Mouse (Mus musculus) G1E (cell line): Measurements from ENCODE around the gene Pi4ka. TPM values are rescaled to one million over a fixed set of nuclear protein-coding genes. Genes with fewer than 3 reads are reported as not detected.
A peak's percentile ranks its signal among the peaks of the same experiment; 100 is the strongest.

Experiments used
- ATAC-seq: 2 replicates; pipeline ENCODE4 v1.8.0; 2016; ENCODE audit warnings: mild to moderate bottlenecking; ENCODE audit not compliant: insufficient number of reproducible peaks, poor library complexity, low FRiP score, severe bottlenecking; ENCODE audit errors: extremely low read depth
- DNase-seq: peaks from one replicate; pipeline ENCODE4 v3.0.0; 2012; ENCODE audit warnings: low spot score
- H3K27me3 ChIP-seq: 2 replicates; pipeline ENCODE4 v1.6.1; 2012; ENCODE audit warnings: mild to moderate bottlenecking, low read length, inconsistent platforms; ENCODE audit not compliant: insufficient read depth
- H3K36me3 ChIP-seq: replicated peaks from 2 replicates; pipeline ENCODE3; 2012; ENCODE audit warnings: mild to moderate bottlenecking, inconsistent platforms
- H3K4me1 ChIP-seq: 2 replicates; pipeline ENCODE4 v1.6.1; 2012; ENCODE audit warnings: low read depth, low read length, inconsistent platforms, mixed read lengths; ENCODE audit not compliant: insufficient read depth
- H3K4me3 ChIP-seq: 2 replicates; pipeline ENCODE4 v1.5.1; 2012; ENCODE audit warnings: low read depth, mild to moderate bottlenecking, inconsistent platforms, low read length, moderate library complexity, mixed read lengths
- H3K9me3 ChIP-seq: replicated peaks from 2 replicates; pipeline ENCODE4 v1.6.1; 2012; ENCODE audit warnings: inconsistent platforms
- CTCF ChIP-seq: IDR thresholded peaks from 2 replicates; pipeline ENCODE4 v1.5.1; 2012; ENCODE audit warnings: low read depth, low read length, inconsistent platforms, mixed read lengths
- GATA1 ChIP-seq: IDR thresholded peaks from 2 replicates; pipeline ENCODE4 v1.6.1; 2012; ENCODE audit warnings: borderline replicate concordance, low read length, inconsistent platforms, mixed read lengths
- GATA2 ChIP-seq: IDR thresholded peaks from 2 replicates; pipeline ENCODE4 v1.6.1; 2012; ENCODE audit warnings: low read depth, low read length, inconsistent platforms, borderline replicate concordance
- POLR2AphosphoS5 ChIP-seq: IDR thresholded peaks from 2 replicates; pipeline ENCODE4 v1.6.1; 2012; ENCODE audit warnings: low read depth, low read length, inconsistent platforms; ENCODE audit not compliant: insufficient replicate concordance
- TAL1 ChIP-seq: conservative IDR thresholded peaks from 2 replicates; pipeline ENCODE4 v1.6.1; 2012; ENCODE audit warnings: low read depth, low read length, inconsistent platforms, mixed read lengths
- polyA plus RNA-seq: library from polyadenylated mRNA; stranded (reverse); fragments of >175 nt; gene quantifications from 2 replicates; pipeline ENCODE4 v1.2.3, GENCODE M21; 2012
- total RNA-seq, 2 experiments: library from RNA; stranded (forward) in 1 of 2; stranded (reverse) in 1 of 2; fragments of 200-1000 nt in 1 of 2; fragments of >200 nt in 1 of 2; fragmentation: Nextera tagmentation in 1 of 2; gene quantifications; 2 replicates each; pipeline ENCODE4 v1.2.3; 2014 to 2017

The Pi4ka gene
- total and polyA plus RNA-seq, 3 experiments, result 21.1 to 60.7 (median 59.6) TPM

DNA sequence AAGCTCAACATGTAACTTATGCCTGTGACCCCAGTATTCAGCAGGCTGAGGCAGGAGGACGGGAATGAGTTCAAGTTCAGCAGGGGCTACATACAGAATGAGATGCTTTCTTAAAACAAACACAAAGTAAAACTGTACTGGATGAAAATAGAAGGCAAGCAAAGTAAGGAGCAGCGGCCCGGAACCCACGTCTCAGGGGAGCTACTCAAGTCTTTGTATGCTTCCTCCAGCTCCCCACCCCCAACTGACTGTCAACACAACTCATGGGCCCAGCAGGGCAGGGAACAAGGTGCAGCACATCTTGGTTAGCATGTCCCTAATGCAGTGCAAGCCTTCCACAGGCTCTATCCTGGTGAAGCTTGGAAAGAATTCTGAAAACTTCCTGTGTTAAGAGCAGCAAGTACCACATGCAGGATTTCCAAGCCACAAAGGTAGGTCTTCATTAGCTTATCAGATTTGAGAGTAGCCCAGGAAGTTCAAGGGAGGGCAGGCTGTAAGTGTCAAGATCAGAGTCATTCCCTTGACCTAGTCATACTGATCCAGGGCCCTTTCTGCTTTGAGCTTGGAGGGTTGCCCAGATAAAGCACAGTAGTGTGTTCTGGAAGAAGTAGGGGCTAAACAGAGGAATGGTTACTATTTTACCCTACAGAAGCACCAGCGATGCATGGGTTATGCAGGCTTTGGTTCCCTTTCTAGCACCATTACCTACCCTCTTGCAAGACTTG lies 102.4 kb downstream of the Pi4ka start:
- ATAC-seq, result no peak
- H3K4me3 ChIP-seq, result no peak overlapping the region

GRCm38 (mm10) chr16:17300818-17301217 lies 105.3 kb downstream of the Pi4ka start:
- no peaks in the 10 kb centered on the region for H3K4me1 ChIP-seq
- TF ChIP-seq TAL1, result no peak
- DNase-seq (no peak), ATAC-seq (no peak)
- H3K36me3 ChIP-seq, result peaks cover 91% of the 10 kb centered on the region
- no peaks in the 10 kb centered on the region for H3K27me3 ChIP-seq
- H3K4me3 ChIP-seq, result no peak overlapping the region
- no peaks in the 10 kb centered on the region for H3K9me3 ChIP-seq

More for the DNA sequence above, 102.4 kb downstream of the Pi4ka start:
- no peaks in the 10 kb centered on the region for H3K9me3 ChIP-seq
- TF ChIP-seq TAL1 (no peak), GATA1 (no peak), POLR2AphosphoS5 (no peak), GATA2 (no peak), CTCF (no peak)
- DNase-seq, result no peak
- H3K27me3 ChIP-seq, result no peaks in the 10 kb centered on the region
- no peaks in the 10 kb centered on the region for H3K4me1 ChIP-seq
- H3K36me3 ChIP-seq, result peaks cover 85% of the 10 kb centered on the region

DNA sequence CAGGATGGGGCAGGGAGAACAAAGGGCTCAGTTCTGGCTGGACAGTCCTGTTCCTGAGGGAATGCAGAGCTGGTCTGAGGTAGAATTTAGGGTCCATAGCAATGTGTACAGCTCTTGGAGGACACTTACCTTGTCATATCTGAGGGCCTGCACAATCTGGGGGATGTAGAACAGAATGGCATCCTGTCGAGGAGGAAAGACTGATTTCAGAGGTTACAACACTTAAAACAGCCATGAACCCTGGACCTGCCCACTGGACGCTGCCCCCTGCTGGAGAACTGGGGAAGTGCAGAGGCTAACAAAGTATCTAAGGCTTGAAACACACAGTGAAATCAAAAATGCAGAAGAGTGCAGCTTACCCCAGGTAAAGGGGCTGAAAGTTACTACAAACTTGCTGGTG lies 113.4 kb downstream of the Pi4ka start:
- TF ChIP-seq POLR2AphosphoS5, result no peak
- no peak for TF ChIP-seq GATA2
- TF ChIP-seq CTCF, result peak; percentile 99
- no peaks in the 10 kb centered on the region for H3K27me3 ChIP-seq
- no peak for ATAC-seq
- H3K4me3 ChIP-seq, result no peak overlapping the region
- peak; percentile 32 for DNase-seq
- no peaks in the 10 kb centered on the region for H3K4me1 ChIP-seq
- no peaks in the 10 kb centered on the region for H3K9me3 ChIP-seq
- peaks cover 75% of the 10 kb centered on the region for H3K36me3 ChIP-seq

DNA sequence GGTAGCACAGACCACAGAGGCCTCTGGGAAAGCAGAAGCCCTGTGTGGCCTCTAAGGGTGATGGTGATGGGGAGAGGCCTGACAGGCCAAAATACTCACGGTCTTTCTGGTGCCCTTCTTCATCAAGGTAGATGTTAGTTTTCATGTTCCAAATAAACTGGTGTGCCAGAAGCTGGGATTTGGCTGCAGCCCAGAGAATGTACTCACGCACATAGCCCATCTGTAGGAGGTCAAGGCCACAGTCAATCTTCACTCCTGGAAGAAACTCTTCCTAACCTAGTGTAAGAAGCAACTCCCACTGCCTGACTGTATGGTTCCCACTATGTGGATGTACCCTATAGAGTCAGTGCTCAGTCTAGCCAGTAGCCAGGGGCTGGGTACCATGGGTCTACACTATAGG lies 115.1 kb downstream of the Pi4ka start:
- TF ChIP-seq GATA2, result no peak
- Histone ChIP-seq H3K4me3 (no peak overlapping the region), H3K36me3 (peaks cover 72% of the 10 kb centered on the region), H3K9me3 (no peaks in the 10 kb centered on the region), H3K27me3 (no peaks in the 10 kb centered on the region), H3K4me1 (no peaks in the 10 kb centered on the region)
- no peak for DNase-seq
- ATAC-seq, result no peak

- H3K36me3 ChIP-seq, result peaks cover 81% of the 10 kb centered on the region
- H3K27me3 ChIP-seq, result no peaks in the 10 kb centered on the region
- TF ChIP-seq GATA2 (no peak), POLR2AphosphoS5 (no peak), CTCF (no peak), GATA1 (no peak), TAL1 (no peak)
- H3K4me1 ChIP-seq, result no peaks in the 10 kb centered on the region
- H3K4me3 ChIP-seq, result no peak overlapping the region
- ATAC-seq (no peak), DNase-seq (no peak)
- no peaks in the 10 kb centered on the region for H3K9me3 ChIP-seq
These were observed 119.0 kb downstream of the Pi4ka start for GRCm38 (mm10) chr16:17287103-17287502.

- H3K36me3 ChIP-seq, result peaks cover 93% of the 10 kb centered on the region
- DNase-seq (no peak), ATAC-seq (no peak)
These were observed 123.0 kb downstream of the Pi4ka start for GRCm38 (mm10) chr16:17283151-17283550.

DNA sequence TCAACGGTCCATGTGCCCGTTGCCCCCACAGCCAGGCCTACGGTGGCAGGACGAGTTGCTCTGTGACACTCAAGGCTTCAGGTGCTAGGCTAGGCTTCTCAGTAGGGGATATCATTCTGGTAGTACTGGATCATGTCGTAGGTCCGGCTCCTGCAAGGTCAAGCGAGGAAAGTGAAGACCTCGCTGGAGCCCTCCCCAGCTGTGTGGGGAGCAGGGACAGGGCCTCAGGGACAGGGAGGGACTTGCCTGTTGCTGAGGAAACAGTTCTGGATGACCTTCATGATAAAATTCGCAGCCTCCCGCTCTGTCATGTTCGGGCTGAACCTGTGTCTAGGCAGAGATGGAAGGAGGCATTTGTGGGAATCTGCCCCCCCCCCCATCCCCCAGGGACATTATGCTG lies 125.6 kb downstream of the Pi4ka start:
- H3K4me1 ChIP-seq, result peaks cover 19% of the 10 kb centered on the region
- ATAC-seq (no peak), DNase-seq (no peak)
- no peak overlapping the region for H3K4me3 ChIP-seq
- H3K9me3 ChIP-seq, result no peaks in the 10 kb centered on the region
- H3K27me3 ChIP-seq, result no peaks in the 10 kb centered on the region
- H3K36me3 ChIP-seq, result peaks cover 82% of the 10 kb centered on the region
- no peak for TF ChIP-seq CTCF
- no peak for TF ChIP-seq GATA1
- no peak for TF ChIP-seq POLR2AphosphoS5
- TF ChIP-seq GATA2, result no peak
- TF ChIP-seq TAL1, result no peak

More at GRCm38 (mm10) chr16:17283151-17283550, 123.0 kb downstream of the Pi4ka start:
- H3K27me3 ChIP-seq, result no peaks in the 10 kb centered on the region
- H3K4me3 ChIP-seq, result no peak overlapping the region
- no peaks in the 10 kb centered on the region for H3K9me3 ChIP-seq
- H3K4me1 ChIP-seq, result no peaks in the 10 kb centered on the region; the same call in 1 of the 2 replicates
- TF ChIP-seq GATA2 (no peak), CTCF (no peak), TAL1 (no peak), GATA1 (no peak), POLR2AphosphoS5 (no peak)
